Mouse (Mus musculus): ENCODE results near the gene Ubxn1. TPM values are rescaled to one million over a fixed set of nuclear protein-coding genes. Genes with fewer than 3 reads are reported as not detected.

Ubxn1 gene
- polyA plus RNA-seq, 1 experiment from 2014 or later: 145 TPM

GRCm38 (mm10) chr19:8911810-8912209, 40.5 kb downstream of the Ubxn1 start:
- H3K36me3 ChIP-seq: peaks cover 99% of the 10 kb centered on the region
- no peak overlapping the region for H3K27ac ChIP-seq (replicated peaks)
- WGBS: 94% methylated on average over 5 of the region's 5 CpGs
- H3K4me1 ChIP-seq (replicated peaks): no peaks in the 10 kb centered on the region
- H3K9me3 ChIP-seq: no peaks in the 10 kb centered on the region
- ATAC-seq (ENCODE audit: low FRiP score, low read depth): no peak
- no peak overlapping the region for H3K9ac ChIP-seq
- H3K4me2 ChIP-seq: no peak overlapping the region
- no peaks in the 10 kb centered on the region for H3K27me3 ChIP-seq
- no peak overlapping the region for H3K4me3 ChIP-seq

GRCm38 (mm10) chr19:8914212-8914611, 42.9 kb downstream of the Ubxn1 start:
- no peak overlapping the region for H3K27ac ChIP-seq (replicated peaks)
- WGBS: 97% methylated on average over 3 of the region's 3 CpGs

GRCm38 (mm10) chr19:8919000-8919399, 47.7 kb downstream of the Ubxn1 start:
- 96% methylated on average over 3 of the region's 3 CpGs for WGBS
- H3K36me3 ChIP-seq: peaks cover 30% of the 10 kb centered on the region
- no peak overlapping the region for H3K9ac ChIP-seq
- H3K4me2 ChIP-seq: no peak overlapping the region
- no peak for ATAC-seq (ENCODE audit: low FRiP score, low read depth)
- no peaks in the 10 kb centered on the region for H3K27me3 ChIP-seq
- H3K4me3 ChIP-seq: no peak overlapping the region
- H3K4me1 ChIP-seq (replicated peaks): peaks cover 21% of the 10 kb centered on the region
- H3K9me3 ChIP-seq: no peaks in the 10 kb centered on the region
- no peak overlapping the region for H3K27ac ChIP-seq (replicated peaks)

More at GRCm38 (mm10) chr19:8914212-8914611, 42.9 kb downstream of the Ubxn1 start:
- Histone ChIP-seq H3K36me3 (peaks cover 78% of the 10 kb centered on the region), H3K9ac (no peak overlapping the region), H3K4me1 (replicated peaks) (no peaks in the 10 kb centered on the region), H3K4me3 (no peak overlapping the region), H3K9me3 (no peaks in the 10 kb centered on the region), H3K27me3 (no peaks in the 10 kb centered on the region), H3K4me2 (no peak overlapping the region)
- no peak for ATAC-seq (ENCODE audit: low FRiP score, low read depth)

DNA sequence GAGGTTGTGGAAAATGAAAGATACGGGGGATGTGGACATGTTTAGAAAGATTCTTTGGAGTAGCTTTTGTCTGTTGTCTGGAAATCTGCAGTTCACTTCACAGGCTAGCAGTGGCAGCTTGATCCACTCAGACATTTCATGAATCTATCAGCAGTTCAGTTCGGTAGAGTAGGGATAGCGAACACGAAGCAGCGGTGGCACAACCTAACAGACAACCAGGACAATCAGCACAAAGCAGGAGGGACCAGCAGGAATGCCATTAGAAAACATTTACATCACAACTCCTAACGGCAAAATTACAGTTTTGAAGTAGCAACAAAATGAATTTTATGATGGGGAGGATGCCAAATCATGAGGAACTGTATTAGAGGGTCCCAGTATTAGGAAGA, 48.4 kb downstream of the Ubxn1 start:
- Histone ChIP-seq H3K27me3 (no peaks in the 10 kb centered on the region), H3K4me3 (peak overlapping the region; percentile 99), H3K4me1 (replicated peaks) (peaks cover 21% of the 10 kb centered on the region), H3K36me3 (peaks cover 24% of the 10 kb centered on the region), H3K4me2 (peak overlapping the region; percentile 83), H3K9ac (peak overlapping the region; percentile 82), H3K27ac (replicated peaks) (peak overlapping the region; percentile 93), H3K9me3 (no peaks in the 10 kb centered on the region)
- WGBS: 75% methylated on average over 6 of the region's 6 CpGs
- ATAC-seq (ENCODE audit: low FRiP score, low read depth): no peak

DNA sequence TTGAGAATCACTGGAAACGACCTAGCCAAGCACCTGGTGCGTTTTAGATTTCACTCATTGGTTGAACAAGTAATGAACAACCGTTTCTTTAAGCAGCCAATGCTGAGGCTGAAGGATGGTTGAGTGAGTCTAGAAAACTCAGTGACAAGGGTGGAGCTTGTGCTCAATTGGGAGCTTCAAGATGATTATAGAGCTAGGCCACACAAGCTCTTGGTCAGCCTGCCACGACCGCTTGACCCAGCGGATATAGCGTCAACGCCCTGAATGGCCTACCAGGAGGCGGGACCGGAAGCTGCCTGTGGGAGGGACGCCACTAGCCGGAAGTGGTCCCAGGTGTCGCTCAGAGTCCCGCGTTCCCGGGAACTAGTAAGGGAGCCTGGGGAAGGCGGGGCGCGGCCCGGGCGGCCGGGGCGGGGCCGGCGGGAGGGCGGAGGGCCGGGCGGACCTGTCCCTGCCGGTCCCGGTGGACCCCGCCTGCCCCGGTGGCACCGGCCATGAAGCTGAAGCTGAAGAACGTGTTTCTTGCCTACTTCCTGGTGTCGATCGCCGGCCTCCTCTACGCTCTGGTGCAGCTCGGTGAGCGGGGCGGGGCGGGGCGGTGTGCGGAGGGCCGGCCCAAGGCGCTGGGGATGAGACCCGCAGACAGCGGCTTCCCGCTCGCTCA, 48.9 kb downstream of the Ubxn1 start, which contains the start of gene B3gat3:
Gene B3gat3, plus strand, starts transcription at position 302 of the 664 bp plus-strand sequence.
- peak; percentile 98 for ATAC-seq (ENCODE audit: low FRiP score, low read depth)
- H3K4me3 ChIP-seq: peak within 1 kb of the TSS; percentile 99
- peak within 1 kb of the TSS; percentile 83 for H3K4me2 ChIP-seq
- H3K9me3 ChIP-seq: no peaks in the 10 kb centered on the region
- no peaks in the 10 kb centered on the region for H3K27me3 ChIP-seq
- 2% methylated on average over 43 of the region's 50 CpGs for WGBS
- H3K36me3 ChIP-seq: peaks cover 18% of the 10 kb centered on the region
- peak within 1 kb of the TSS; percentile 93 for H3K27ac ChIP-seq (replicated peaks)
- peak within 1 kb of the TSS; percentile 82 for H3K9ac ChIP-seq
- peaks cover 21% of the 10 kb centered on the region for H3K4me1 ChIP-seq (replicated peaks)

- no peaks in the 10 kb centered on the region for H3K9me3 ChIP-seq
- 2% methylated on average over 6 of the region's 6 CpGs for WGBS
These were observed 49.6 kb downstream of the Ubxn1 start for GRCm38 (mm10) chr19:8920836-8921291.

GRCm38 (mm10) chr19:8921741-8922140, 50.4 kb downstream of the Ubxn1 start:
- Histone ChIP-seq H3K4me2 (peak overlapping the region; percentile 83), H3K4me3 (peak overlapping the region; percentile 99; the same call in 1 of the 2 replicates)
- WGBS: 86% methylated on average over 9 of the region's 9 CpGs

More at GRCm38 (mm10) chr19:8920836-8921291, 49.6 kb downstream of the Ubxn1 start:
- H3K4me2 ChIP-seq: peak overlapping the region; percentile 83
- H3K36me3 ChIP-seq: peaks cover 15% of the 10 kb centered on the region
- no peak for ATAC-seq (ENCODE audit: low FRiP score, low read depth)
- peak overlapping the region; percentile 93 for H3K27ac ChIP-seq (replicated peaks)
- H3K4me3 ChIP-seq: peak overlapping the region; percentile 99
- peaks cover 21% of the 10 kb centered on the region for H3K4me1 ChIP-seq (replicated peaks)
- peak overlapping the region; percentile 82 for H3K9ac ChIP-seq
- no peaks in the 10 kb centered on the region for H3K27me3 ChIP-seq

More at GRCm38 (mm10) chr19:8921741-8922140, 50.4 kb downstream of the Ubxn1 start:
- Histone ChIP-seq H3K36me3 (peaks cover 10% of the 10 kb centered on the region), H3K9ac (no peak overlapping the region), H3K27ac (replicated peaks) (no peak overlapping the region), H3K27me3 (no peaks in the 10 kb centered on the region), H3K9me3 (no peaks in the 10 kb centered on the region), H3K4me1 (replicated peaks) (peaks cover 21% of the 10 kb centered on the region)
- ATAC-seq (ENCODE audit: low FRiP score, low read depth): no peak

Small RNA genes lying within 50 kb of the gene (microRNA-seq; reads per million reads assigned to microRNA genes)
- not detected for gene Mir5136

Other genes with a start within 250 kb of the Ubxn1 start
- gene Chrm1, start 207.7 kb upstream of the Ubxn1 start, polyA plus RNA-seq (2015; fragmentation: Nextera tagmentation; extraction: Ambion mirVana): 0.54 and 0.67 TPM in 2 replicates
- 170 and 175 TPM in 2 replicates for gene Slc3a2, start 148.1 kb upstream of the Ubxn1 start, polyA plus RNA-seq (2015; fragmentation: Nextera tagmentation; extraction: Ambion mirVana)
- 91.9 and 96.1 TPM in 2 replicates for gene Wdr74, start 135.7 kb upstream of the Ubxn1 start, polyA plus RNA-seq (2015; fragmentation: Nextera tagmentation; extraction: Ambion mirVana)
- gene 1700092M07Rik, start 130.8 kb upstream of the Ubxn1 start, polyA plus RNA-seq (2015; fragmentation: Nextera tagmentation; extraction: Ambion mirVana): 1.3 and 1.7 TPM in 2 replicates
- gene Stx5a, start 130.1 kb upstream of the Ubxn1 start, polyA plus RNA-seq (2015; fragmentation: Nextera tagmentation; extraction: Ambion mirVana): 113 and 122 TPM in 2 replicates
- gene Nxf1, start 114.4 kb upstream of the Ubxn1 start, polyA plus RNA-seq (2015; fragmentation: Nextera tagmentation; extraction: Ambion mirVana): 142 and 145 TPM in 2 replicates
- 213 and 214 TPM in 2 replicates for gene Tmem223, start 100.5 kb upstream of the Ubxn1 start, polyA plus RNA-seq (2015; fragmentation: Nextera tagmentation; extraction: Ambion mirVana)
- gene Tmem179b, start 97.0 kb upstream of the Ubxn1 start, polyA plus RNA-seq (2015; fragmentation: Nextera tagmentation; extraction: Ambion mirVana): 31.6 and 33.1 TPM in 2 replicates
- gene Taf6l, start 85.1 kb upstream of the Ubxn1 start, polyA plus RNA-seq (2015; fragmentation: Nextera tagmentation; extraction: Ambion mirVana): 30.5 and 32.8 TPM in 2 replicates
- gene Polr2g, start 72.9 kb upstream of the Ubxn1 start, polyA plus RNA-seq (2015; fragmentation: Nextera tagmentation; extraction: Ambion mirVana): 133 and 144 TPM in 2 replicates
- 7.8 and 8.6 TPM in 2 replicates for gene Zbtb3, start 68.9 kb upstream of the Ubxn1 start, polyA plus RNA-seq (2015; fragmentation: Nextera tagmentation; extraction: Ambion mirVana)
- gene Ttc9c, start 52.2 kb upstream of the Ubxn1 start, polyA plus RNA-seq (2015; fragmentation: Nextera tagmentation; extraction: Ambion mirVana): 56.8 and 58.6 TPM in 2 replicates
- 5.4 and 6.5 TPM in 2 replicates for gene Hnrnpul2, start 51.5 kb upstream of the Ubxn1 start, polyA plus RNA-seq (2015; fragmentation: Nextera tagmentation; extraction: Ambion mirVana)
- not detected in 2 replicates for gene AC129217.1, start 41.7 kb upstream of the Ubxn1 start, polyA plus RNA-seq (2015; fragmentation: Nextera tagmentation; extraction: Ambion mirVana)
- 101 and 104 TPM in 2 replicates for gene Bscl2, start 34.0 kb upstream of the Ubxn1 start, polyA plus RNA-seq (2015; fragmentation: Nextera tagmentation; extraction: Ambion mirVana)
- gene Gng3, start 32.3 kb upstream of the Ubxn1 start, polyA plus RNA-seq (2015; fragmentation: Nextera tagmentation; extraction: Ambion mirVana): 450 and 460 TPM in 2 replicates
- 0.61 and 0.92 TPM in 2 replicates for gene Lrrn4cl, start 20.7 kb upstream of the Ubxn1 start, polyA plus RNA-seq (2015; fragmentation: Nextera tagmentation; extraction: Ambion mirVana)
- gene Uqcc3, start 9.4 kb downstream of the Ubxn1 start, polyA plus RNA-seq (2015; fragmentation: Nextera tagmentation; extraction: Ambion mirVana): 60.2 and 61.5 TPM in 2 replicates
- 43.0 and 45.2 TPM in 2 replicates for gene Lbhd1, start 12.2 kb downstream of the Ubxn1 start, polyA plus RNA-seq (2015; fragmentation: Nextera tagmentation; extraction: Ambion mirVana)
- not detected in 2 replicates for gene Gm49403, start 12.4 kb downstream of the Ubxn1 start, polyA plus RNA-seq (2015; fragmentation: Nextera tagmentation; extraction: Ambion mirVana)
- 45.3 and 51.6 TPM in 2 replicates for gene 1810009A15Rik, start 17.4 kb downstream of the Ubxn1 start, polyA plus RNA-seq (2015; fragmentation: Nextera tagmentation; extraction: Ambion mirVana)
- gene Gm49416, start 17.4 kb downstream of the Ubxn1 start, polyA plus RNA-seq (2015; fragmentation: Nextera tagmentation; extraction: Ambion mirVana): not detected in 2 replicates
- gene Ints5, start 21.5 kb downstream of the Ubxn1 start, polyA plus RNA-seq (2015; fragmentation: Nextera tagmentation; extraction: Ambion mirVana): 33.0 and 35.3 TPM in 2 replicates
- gene Ganab, start 26.6 kb downstream of the Ubxn1 start, polyA plus RNA-seq (2015; fragmentation: Nextera tagmentation; extraction: Ambion mirVana): 83.0 and 84.9 TPM in 2 replicates
- gene B3gat3, start 48.9 kb downstream of the Ubxn1 start, polyA plus RNA-seq (2015; fragmentation: Nextera tagmentation; extraction: Ambion mirVana): 94.3 and 98.1 TPM in 2 replicates
- 2.7 and 3.1 TPM in 2 replicates for gene Rom1, start 57.9 kb downstream of the Ubxn1 start, polyA plus RNA-seq (2015; fragmentation: Nextera tagmentation; extraction: Ambion mirVana)
- 9.9 and 12.8 TPM in 2 replicates for gene Eml3, start 58.1 kb downstream of the Ubxn1 start, polyA plus RNA-seq (2015; fragmentation: Nextera tagmentation; extraction: Ambion mirVana)
- 103 and 109 TPM in 2 replicates for gene Mta2, start 70.4 kb downstream of the Ubxn1 start, polyA plus RNA-seq (2015; fragmentation: Nextera tagmentation; extraction: Ambion mirVana)
- 24.9 and 25.4 TPM in 2 replicates for gene Tut1, start 82.4 kb downstream of the Ubxn1 start, polyA plus RNA-seq (2015; fragmentation: Nextera tagmentation; extraction: Ambion mirVana)
- 289 TPM in 2 replicates for gene Eef1g, start 95.5 kb downstream of the Ubxn1 start, polyA plus RNA-seq (2015; fragmentation: Nextera tagmentation; extraction: Ambion mirVana)
- gene Ahnak, start 117.8 kb downstream of the Ubxn1 start, polyA plus RNA-seq (2015; fragmentation: Nextera tagmentation; extraction: Ambion mirVana): 4.6 TPM in 2 replicates
- not detected in 2 replicates for gene Scgb1a1, start 216.5 kb downstream of the Ubxn1 start, polyA plus RNA-seq (2015; fragmentation: Nextera tagmentation; extraction: Ambion mirVana)

All from hindbrain, embryonic 15.5 days (tissue).